In the genomic region with DNA sequence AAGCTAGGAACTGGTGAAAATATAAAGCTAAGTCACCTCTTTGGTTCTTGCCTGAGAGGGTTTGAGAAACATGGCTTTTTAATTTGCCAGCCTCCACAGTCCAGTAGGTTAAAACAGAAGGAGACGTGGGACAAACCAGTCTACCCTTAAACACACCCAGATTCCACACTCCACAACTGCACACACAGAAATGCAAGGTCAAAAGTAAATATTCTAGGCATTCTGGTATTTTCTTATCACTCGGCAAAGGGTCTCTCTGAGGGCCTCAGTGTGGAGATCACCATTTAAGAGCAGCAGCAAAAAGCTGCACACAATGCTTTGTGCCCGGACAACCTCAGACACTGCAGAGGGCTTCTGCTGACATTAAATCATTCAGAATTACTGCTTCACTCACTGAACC, we compare ENCODE assay signal across 27 mouse cellular contexts. TPM values are rescaled to one million over a fixed set of nuclear protein-coding genes. Genes with fewer than 3 reads are reported as not detected.
DNase-seq lines count a peak whose midpoint lies in the region; ATAC-seq and TF ChIP-seq lines count a peak whose summit lies in the region.
"Had no signal": no experiment of that assay in that cellular context is flagged by ENCODE, and none has a peak within 500 bp of the region (broad histone marks: within the 10 kb centered on the region; RNA-seq: fewer than 3 reads in every experiment).

No protein-coding gene starts in this region.

- peak; percentile 64 for DNase-seq in heart, adult 11 months
- no peak for DNase-seq in heart, postnatal 25 days (ENCODE audit: low spot score)
- no peak for DNase-seq in lung, adult 2 months
- DNase-seq in lung, postnatal 25 days (ENCODE audit: low spot score) = peak; percentile 14
- DNase-seq in lung, postnatal 10 days = no peak
- DNase-seq: adrenal gland, adult 8-10 months; adrenal gland, postnatal 25 days; cerebellum, adult 11-12 months; cerebellum, adult 8-10 months; cerebellum, postnatal 10 days; cerebellum, postnatal 36 days; embryo, embryonic 11 days; gastrocnemius, postnatal 25 days; heart, adult 2 months; heart, postnatal 10 days; heart, postnatal 4 days had no signal

- 40% methylated on average over 3 of the region's 3 CpGs for whole genome bisulfite sequencing in lung, embryonic 15.5 days
- 71% methylated on average over 3 of the region's 3 CpGs for WGBS in lung, adult 2 months

- H3K27me3 ChIP-seq in lung, embryonic 15.5 days = no peaks in the 10 kb centered on the region
- H3K27me3 ChIP-seq: embryonic facial prominence, embryonic 13.5 days; forebrain, embryonic 15.5 days; heart, embryonic 15.5 days had no signal

- H3K27ac ChIP-seq in lung, embryonic 15.5 days = peak overlapping the region; percentile 72
- H3K27ac ChIP-seq: embryonic facial prominence, embryonic 10.5 days; embryonic facial prominence, embryonic 13.5 days; forebrain, embryonic 12.5 days; forebrain, embryonic 15.5 days; heart, adult 2 months; heart, embryonic 15.5 days; hindbrain, embryonic 14.5 days; hindbrain, postnatal 0 days had no signal

- no peak overlapping the region for H3K9ac ChIP-seq in lung, embryonic 15.5 days
- H3K9ac ChIP-seq: embryonic facial prominence, embryonic 13.5 days; forebrain, embryonic 12.5 days; forebrain, embryonic 15.5 days; heart, embryonic 15.5 days; hindbrain, embryonic 14.5 days had no signal

- peak; percentile 57; the same call in 1 of the 2 replicates for ATAC-seq in lung, embryonic 15.5 days (ENCODE audit: borderline replicate concordance, extremely low read depth, low FRiP score, low TSS enrichment)
- ATAC-seq: activated CD4-positive, CD25-positive, alpha-beta regulatory T cell, adult 4 months; forebrain, embryonic 15.5 days; hindbrain, postnatal 0 days had no signal

- H3K4me2 ChIP-seq in lung, embryonic 15.5 days = no peak overlapping the region
- H3K4me2 ChIP-seq: embryonic facial prominence, embryonic 13.5 days; forebrain, embryonic 12.5 days; forebrain, embryonic 15.5 days; heart, embryonic 11.5 days; heart, embryonic 15.5 days; hindbrain, embryonic 14.5 days had no signal

- no peak for TF ChIP-seq POLR2A in lung, adult 2 months (IDR thresholded peaks at IDR 0.05; ENCODE audit: borderline replicate concordance, extremely low read depth, low read depth, low read length)

- H3K36me3 ChIP-seq in lung, embryonic 15.5 days = no peaks in the 10 kb centered on the region
- H3K36me3 ChIP-seq: embryonic facial prominence, embryonic 10.5 days; embryonic facial prominence, embryonic 13.5 days; forebrain, embryonic 12.5 days; forebrain, embryonic 15.5 days; heart, embryonic 15.5 days had no signal

- intact Hi-C loops in heart, postnatal 25 days (cut with DNase I) = no loop called here

- TF ChIP-seq CTCF in lung, adult 2 months (IDR thresholded peaks at IDR 0.05; ENCODE audit: insufficient read depth, low read length) = no peak

- peaks cover 2% of the 10 kb centered on the region; the same call in 1 of the 2 replicates for H3K4me1 ChIP-seq in lung, embryonic 15.5 days
- H3K4me1 ChIP-seq in lung, adult 2 months (ENCODE audit: control insufficient read depth, insufficient read depth, low read length) = no peaks in the 10 kb centered on the region
- H3K4me1 ChIP-seq: embryonic facial prominence, embryonic 10.5 days; embryonic facial prominence, embryonic 13.5 days; forebrain, embryonic 12.5 days; forebrain, embryonic 15.5 days had no signal

- H3K9me3 ChIP-seq in lung, embryonic 15.5 days = no peaks in the 10 kb centered on the region
- H3K9me3 ChIP-seq: embryonic facial prominence, embryonic 10.5 days; embryonic facial prominence, embryonic 13.5 days; forebrain, embryonic 12.5 days; forebrain, embryonic 15.5 days; heart, embryonic 15.5 days had no signal

- no peak overlapping the region for H3K4me3 ChIP-seq in lung, embryonic 15.5 days
- H3K4me3 ChIP-seq in lung, adult 2 months (replicated peaks; ENCODE audit: extremely low read depth, low read depth, low read length) = no peak overlapping the region
- H3K4me3 ChIP-seq: embryonic facial prominence, embryonic 10.5 days; embryonic facial prominence, embryonic 13.5 days; erythroblast, embryonic 14.5 days; forebrain, embryonic 12.5 days; forebrain, embryonic 15.5 days; heart, adult 2 months; heart, embryonic 15.5 days had no signal

RNA-seq across cellular contexts. Expression of gene Slc22a23, which starts 38.4 kb away (rescaled TPM):
- total RNA-seq in heart, postnatal 25 days (2021) = 10 to 100 TPM in 1 of 2 experiments, 1 to 10 TPM in 1; 8.6 to 10.7 TPM
- 4.1 and 4.4 TPM in 2 replicates for polyA plus RNA-seq in lung, embryonic 15.5 days (2015; fragmentation: Nextera tagmentation; extraction: Ambion mirVana)
- polyA plus RNA-seq in lung, adult 2 months (2012; rRNA removed) = 78.2 and 81.6 TPM in 2 replicates

Comparison
In these comparisons a context has a peak if more than half of its experiments do, and no peak if none do; other contexts are left out.
1. DNase-seq: peak in heart, adult 11 months (single experiment) and lung, postnatal 25 days (single experiment); none in heart, postnatal 25 days (single experiment), lung, adult 2 months (single experiment) and lung, postnatal 10 days (single experiment).
2. RNA of gene Slc22a23, which starts 38.4 kb away (polyA plus RNA-seq): 78.2 to 81.6 TPM in lung, adult 2 months; 4.1 to 4.4 TPM in lung, embryonic 15.5 days; every median in the first group is over 10 times any median in the second.